Mouse (Mus musculus) liver (tissue): ENCODE results near the gene Ift140.

Source experiments
- DNase-seq: peaks from one replicate; pipeline ENCODE4 v3.0.0-alpha.2; 2020; ENCODE audit warnings: mixed read lengths

The Ift140 gene

DNA sequence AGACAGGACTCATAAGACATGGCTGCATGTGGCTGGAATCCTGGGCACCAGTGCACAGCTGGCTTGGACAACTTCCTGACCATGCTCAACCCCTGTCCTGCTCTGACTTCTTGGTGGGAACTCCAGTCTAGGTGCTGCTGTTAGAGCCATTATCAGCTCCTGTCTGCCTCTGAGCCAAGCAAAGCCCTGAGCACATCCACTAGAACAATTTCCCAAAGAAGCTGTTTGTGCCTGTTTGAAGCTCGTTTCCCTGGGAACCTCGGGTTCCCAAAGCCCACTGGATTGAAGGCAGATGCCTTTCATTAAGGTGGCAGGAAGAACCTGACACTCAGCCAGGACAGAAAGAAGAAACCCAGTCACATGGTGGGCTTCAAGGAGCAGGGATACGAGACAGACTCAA, 104.5 kb downstream of the Ift140 start, which contains the start of gene Ptx4:
Ptx4 (plus strand) TSS at position 355 of the 400 bp plus-strand sequence.
- no peak for DNase-seq

DNA sequence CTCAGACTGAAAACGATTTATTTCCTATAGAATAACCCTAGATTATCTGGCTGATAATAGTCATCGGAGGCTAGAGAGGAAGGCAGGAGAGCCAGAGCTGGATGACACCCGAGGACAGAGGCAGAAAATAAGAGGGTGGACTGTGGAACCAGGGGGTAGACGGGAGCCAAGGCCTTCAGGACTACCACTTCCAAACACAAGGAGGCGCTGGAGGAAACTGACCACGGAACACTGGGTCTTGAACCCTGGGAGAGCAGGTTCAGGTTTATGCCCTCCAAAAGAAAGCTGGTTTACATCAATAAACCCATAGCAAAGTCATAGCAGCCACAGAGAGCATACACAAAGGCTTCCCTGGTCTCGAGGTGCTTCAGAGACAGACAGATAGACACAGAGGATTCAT, 108.1 kb downstream of the Ift140 start:
- DNase-seq: peak; percentile 40

DNA sequence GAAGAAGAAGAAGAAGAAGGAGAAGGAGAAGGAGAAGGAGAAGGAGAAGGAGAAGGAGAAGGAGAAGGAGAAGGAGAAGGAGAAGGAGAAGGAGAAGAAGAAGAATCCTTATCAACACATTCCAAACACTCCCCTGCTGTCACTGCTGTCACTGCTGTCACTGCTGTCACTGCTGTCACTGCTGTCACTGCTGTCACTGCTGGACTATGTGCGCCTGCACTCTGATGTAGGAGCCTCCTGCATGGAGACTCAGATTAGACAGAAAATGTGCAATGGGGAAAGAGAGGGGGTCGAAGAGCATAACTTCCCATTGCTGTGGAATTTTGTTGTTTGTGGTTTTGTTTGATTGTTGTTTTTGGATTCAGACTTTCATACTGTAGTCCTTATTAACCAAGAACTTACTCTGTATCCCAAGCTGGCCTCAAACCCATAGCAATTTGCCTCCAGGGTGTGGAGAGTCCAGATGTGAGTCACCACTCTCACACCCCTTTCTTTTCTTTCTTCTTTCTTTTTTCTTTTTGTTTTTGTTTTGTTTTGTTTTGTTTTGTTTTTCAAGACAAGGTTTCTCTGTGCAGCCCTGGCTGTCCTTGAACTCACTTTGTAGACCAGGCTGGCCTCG, 109.7 kb downstream of the Ift140 start:
- peak; percentile 62 for DNase-seq

DNA sequence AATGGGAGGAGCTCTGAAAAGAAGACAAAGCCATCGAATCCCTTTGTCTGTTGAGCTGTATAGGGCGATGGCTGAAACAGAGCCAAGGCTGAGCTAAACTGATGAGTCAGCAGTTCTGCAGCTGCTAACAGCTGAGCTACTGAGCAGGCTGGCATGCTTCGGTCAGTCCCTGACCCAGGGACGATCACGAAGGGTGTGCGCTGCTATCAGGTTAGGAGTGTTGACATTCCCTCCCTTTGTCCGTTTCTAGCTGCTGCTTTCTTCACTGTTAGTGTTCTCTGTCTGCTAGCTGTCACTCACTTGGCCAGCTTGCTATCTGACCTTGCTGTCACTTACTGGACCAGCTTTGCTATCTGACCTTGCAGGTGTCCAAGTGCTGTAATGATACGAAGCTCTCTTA, 111.2 kb downstream of the Ift140 start:
- DNase-seq: peak; percentile 81

DNA sequence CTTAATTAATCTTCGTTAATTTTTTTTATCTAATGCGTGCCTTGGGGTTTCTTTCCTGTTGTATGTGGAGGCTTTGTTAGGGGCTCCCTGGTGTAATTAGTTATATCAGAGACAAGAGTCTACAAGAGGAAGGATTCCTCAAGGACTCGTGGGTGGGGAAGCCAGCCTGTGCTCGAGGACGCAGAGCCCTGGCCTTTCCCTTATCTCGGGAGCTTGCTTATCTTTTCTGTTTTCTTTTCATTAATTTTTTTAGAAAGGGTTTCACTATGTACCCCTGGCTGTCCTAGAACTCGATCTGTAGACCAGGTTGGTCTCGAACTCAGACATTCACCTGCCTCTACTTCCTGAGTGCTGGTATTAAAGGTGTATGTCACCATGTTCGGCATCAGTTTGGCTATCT, 111.8 kb downstream of the Ift140 start:
- peak; percentile 64 for DNase-seq

DNA sequence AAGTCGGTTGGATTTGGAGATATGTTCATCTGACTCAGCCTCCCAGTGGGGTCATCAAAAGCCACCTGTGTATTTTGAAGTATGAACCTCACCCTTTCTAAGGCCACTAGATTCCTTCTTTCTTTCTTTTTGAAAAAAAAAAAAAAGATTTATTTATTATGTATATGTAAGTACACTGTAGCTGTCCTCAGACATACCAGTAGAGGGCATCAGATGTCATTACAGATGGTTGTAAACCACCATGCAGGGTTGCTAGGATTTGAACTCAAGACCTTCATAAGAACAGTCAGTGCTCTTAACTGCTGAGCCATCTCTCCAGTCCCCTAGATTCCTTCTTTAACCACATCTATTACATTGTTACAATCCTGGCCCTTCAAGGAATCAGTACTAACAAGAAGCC, 114.2 kb downstream of the Ift140 start:
- DNase-seq: no peak

DNA sequence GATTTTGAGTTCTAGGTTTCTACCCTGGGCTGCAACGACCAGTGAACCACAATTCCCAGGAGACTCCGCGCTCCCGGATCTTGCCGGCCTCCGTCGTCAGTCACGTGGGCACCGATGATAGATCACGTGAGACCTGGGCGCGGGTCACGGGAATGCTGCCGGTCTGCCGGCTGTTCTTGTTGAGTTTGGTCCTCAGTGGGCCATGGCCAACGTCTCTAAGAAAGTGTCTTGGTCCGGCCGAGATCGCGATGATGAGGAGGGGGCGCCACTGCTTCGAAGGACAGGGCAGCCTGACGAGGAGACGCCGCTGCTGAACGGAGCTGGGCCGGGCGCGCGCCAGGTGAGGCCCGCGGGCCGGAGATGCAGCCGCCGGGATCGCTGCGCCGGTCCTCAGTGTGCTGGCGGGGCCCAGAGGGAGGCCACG, 117.4 kb downstream of the Ift140 start, which contains the start of gene Clcn7:
Clcn7 (plus strand) TSS at position 117 of the 424 bp plus-strand sequence.
- peak; percentile 92 for DNase-seq

DNA sequence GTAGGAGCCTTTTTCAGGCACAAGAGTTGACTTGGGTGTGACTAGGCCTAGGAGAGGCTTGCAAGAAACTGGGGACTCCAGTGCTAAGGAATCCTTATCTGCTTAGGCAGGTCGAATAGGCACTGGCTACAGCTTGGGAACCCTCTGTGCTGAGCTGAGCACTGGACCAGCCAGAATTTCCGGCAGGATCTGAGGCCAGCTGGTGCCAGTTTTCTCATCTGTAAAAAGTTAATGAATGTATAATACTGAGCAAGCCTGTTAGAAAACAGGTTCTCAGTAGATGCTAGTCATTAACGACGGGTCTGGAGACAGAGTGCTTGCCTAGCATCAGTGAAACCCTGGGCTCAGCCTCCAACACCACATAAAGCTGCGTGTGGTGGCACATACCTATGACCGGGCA, 119.7 kb downstream of the Ift140 start:
- DNase-seq: no peak

DNA sequence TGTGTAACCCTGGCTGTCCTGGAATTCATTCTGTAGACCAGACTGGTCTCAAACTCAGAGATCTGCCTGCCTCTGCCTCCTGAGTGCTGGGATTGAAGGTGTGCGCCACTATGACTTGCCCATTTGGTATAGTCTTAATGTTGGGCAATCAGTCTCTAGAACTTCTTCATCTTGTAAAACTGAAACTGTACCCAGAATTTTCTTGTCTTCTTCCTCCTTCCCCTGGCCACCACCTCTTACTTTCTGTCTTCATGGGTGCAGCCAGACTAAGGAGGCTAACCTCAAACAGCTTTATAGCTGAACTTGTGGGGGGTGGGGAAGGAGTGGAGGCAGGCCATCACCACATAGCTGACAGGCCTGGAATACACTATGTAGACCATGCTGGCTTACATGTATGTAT, 122.9 kb downstream of the Ift140 start:
- DNase-seq: no peak

DNA sequence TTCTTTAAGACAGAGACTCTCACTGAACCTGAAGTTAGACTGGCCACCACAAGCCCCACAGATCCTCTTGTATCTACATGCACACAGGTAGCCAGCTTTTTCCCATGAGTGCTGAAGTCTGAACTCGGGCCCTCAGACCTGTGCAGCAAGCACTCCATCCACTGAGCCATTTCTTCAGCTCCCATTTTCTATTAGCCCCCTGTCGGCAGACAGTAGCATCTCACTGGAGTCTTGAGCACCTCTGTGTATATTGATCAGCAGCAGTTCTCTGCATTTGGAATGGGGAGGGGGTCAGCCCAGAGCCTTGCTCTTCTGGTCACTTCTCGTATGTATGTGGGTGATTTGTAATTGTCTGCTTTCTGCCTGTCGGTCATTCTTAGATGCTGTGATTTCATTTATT, 124.1 kb downstream of the Ift140 start:
- DNase-seq: no peak
